Mouse (Mus musculus) large intestine, adult 2 months (tissue): ENCODE results near the gene Rasal3. TPM values are rescaled to one million over a fixed set of nuclear protein-coding genes. Genes with fewer than 3 reads are reported as not detected.

Experiments
- DNase-seq: peaks from one replicate; pipeline ENCODE4 v3.0.0-alpha.2; 2012; ENCODE audit warnings: low read depth, low spot score
- WGBS: fragments of 180-500 bp; shearing (Covaris S2); methylation state at CpG from one replicate; pipeline ENCODE4 v1.1.7; 2018; 5-methylcytosine and 5-hydroxymethylcytosine counted together
- polyA plus RNA-seq: library from polyadenylated mRNA; depleted of rRNA; stranded (reverse); fragments of >200 nt; gene quantifications from 2 replicates; pipeline ENCODE4 v1.2.3, GENCODE M21; 2012

The Rasal3 gene
- polyA plus RNA-seq, 1 experiment = 14.4 TPM

GRCm38 (mm10) chr17:32393944-32394343 is 9.4 kb downstream of the Rasal3 start:
- WGBS = 79% methylated on average over 10 of the region's 10 CpGs
- no peak for DNase-seq

- DNase-seq = peak; percentile 53
- WGBS = 2% methylated on average over 38 of the region's 44 CpGs
Measured at GRCm38 (mm10) chr17:32389101-32389659, 14.2 kb downstream of the Rasal3 start, which contains the start of gene Wiz. Wiz (minus strand) TSS chr17:32389439.

- no peak for DNase-seq
- 2% methylated on average over 39 of the region's 39 CpGs for WGBS
Measured at GRCm38 (mm10) chr17:32388370-32389100, 14.8 kb downstream of the Rasal3 start.

DNA sequence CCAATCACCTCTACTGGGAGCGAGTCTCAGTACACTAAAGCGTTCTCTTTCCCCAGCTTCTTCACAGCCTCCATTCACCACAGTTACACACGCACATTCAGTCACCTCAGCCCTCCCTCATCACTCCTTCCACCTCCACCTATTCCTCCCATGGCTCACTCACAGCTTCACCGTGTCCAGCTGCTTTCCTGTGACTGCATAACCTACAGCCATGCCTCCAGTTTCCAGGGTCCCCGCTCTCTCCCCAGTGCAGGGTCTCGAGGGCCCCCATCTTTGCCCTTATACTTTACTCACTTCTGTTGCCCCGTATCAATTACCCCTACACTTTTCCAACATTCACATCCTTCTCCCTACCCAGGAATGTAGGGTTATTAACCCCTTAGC is 15.4 kb downstream of the Rasal3 start:
- WGBS = 49% methylated on average over 7 of the region's 7 CpGs
- DNase-seq = no peak

- 53% methylated on average over 9 of the region's 9 CpGs for whole genome bisulfite sequencing
- no peak for DNase-seq
Measured at GRCm38 (mm10) chr17:32386659-32387432, 16.5 kb downstream of the Rasal3 start.

DNA sequence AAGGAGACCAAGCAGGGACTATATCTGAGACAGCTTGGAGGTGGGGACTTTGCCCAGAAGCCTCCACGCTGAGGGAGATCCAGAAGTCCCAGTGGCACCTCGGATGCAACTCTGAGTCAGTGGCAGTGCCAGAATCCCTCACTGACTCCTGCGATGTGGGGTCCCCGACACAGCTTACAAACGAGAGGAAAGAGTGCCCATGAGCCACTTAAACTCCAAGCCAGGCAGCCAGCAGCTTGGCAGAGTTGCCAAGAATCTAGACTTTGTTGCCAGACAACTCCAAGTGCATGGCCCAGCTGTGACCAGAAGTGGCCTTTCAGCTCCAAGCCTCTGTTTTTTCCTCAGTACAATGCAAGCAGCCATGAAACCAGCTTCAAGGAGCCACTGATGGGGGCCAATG is 19.7 kb downstream of the Rasal3 start:
- no peak for DNase-seq

DNA sequence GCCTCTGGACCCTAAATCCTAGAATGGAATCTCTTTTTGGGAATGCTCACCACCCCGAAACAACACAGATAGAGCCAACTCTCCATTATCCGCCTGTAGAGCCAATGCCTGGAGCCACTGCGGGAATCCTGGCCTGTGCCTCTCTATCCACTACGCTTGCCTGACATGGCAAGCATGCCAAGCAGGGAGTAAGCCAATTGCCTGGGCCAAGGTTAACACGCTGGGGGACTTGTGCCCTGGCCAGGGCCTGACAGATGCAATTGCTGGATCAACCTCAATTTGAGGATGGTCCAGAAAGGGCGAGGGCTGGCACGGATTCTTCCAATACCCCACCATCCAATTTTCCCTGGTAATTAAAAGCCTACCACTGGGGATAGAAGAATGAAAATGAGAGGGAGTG is 20.8 kb downstream of the Rasal3 start:
- DNase-seq = no peak
- 89% methylated on average over 7 of the region's 7 CpGs for WGBS

More for the DNA sequence above, 19.7 kb downstream of the Rasal3 start:
- 90% methylated on average over 5 of the region's 5 CpGs for WGBS

DNA sequence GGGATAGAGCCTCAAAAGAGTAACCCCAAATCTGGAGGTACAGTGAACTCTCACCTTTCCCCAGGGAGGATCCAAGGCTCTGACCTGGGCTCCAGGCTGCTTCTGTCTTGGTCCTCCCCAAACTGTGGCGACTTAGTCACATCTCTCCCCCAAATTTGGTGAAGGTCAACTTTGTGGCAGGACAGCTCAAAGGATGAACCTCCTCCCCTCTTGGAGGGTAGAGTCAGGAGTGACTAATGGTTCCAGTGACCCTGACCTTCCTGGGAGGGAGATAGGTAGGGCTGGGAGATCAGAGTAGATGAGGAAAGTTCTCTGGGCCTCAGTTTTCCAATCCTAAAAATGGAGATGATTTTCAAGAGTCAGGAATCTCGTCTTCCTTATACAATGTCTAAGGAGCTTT is 24.6 kb downstream of the Rasal3 start:
- DNase-seq = no peak
- 84% methylated on average over 2 of the region's 2 CpGs for WGBS

GRCm38 (mm10) chr17:32377137-32377536 is 26.2 kb downstream of the Rasal3 start:
- no peak for DNase-seq
- WGBS = 74% methylated on average over 9 of the region's 9 CpGs

GRCm38 (mm10) chr17:32376475-32376874 is 26.9 kb downstream of the Rasal3 start:
- WGBS = 84% methylated on average over 15 of the region's 15 CpGs
- DNase-seq = no peak

DNA sequence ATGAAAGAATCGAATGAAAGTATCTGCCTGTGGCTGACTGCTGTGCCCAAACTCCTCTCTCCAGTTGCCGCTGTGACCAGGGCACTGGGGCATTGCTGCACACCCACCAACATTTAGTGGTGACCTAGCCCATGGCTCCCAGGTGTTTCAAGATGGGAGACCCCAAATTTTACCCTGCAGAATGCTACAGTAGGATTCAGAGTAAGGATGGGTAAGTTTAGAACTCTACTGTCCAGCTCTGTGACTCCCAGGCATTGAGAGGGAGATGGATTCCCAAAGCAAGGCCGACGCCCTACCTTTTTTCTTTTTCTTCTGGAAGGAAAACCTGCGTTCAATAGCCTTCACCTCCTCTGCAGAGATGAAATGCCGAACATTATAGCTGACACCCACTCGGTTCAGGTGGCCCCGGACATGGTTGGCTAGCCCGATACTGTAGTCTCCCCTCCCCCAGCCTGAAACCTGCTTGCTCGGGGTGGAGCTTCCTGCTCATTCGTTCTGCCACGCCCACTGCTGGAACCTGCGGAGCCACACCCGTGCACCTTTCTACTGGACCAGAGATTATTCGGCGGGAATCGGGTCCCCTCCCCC is 34.3 kb downstream of the Rasal3 start:
- 17% methylated on average over 14 of the region's 17 CpGs for WGBS
- DNase-seq = no peak

GRCm38 (mm10) chr17:32367706-32368105 is 35.7 kb downstream of the Rasal3 start:
- no peak for DNase-seq
- 93% methylated on average over 11 of the region's 11 CpGs for WGBS

- WGBS = 18% methylated on average over 1 of the region's 1 CpGs
- no peak for DNase-seq
Measured at GRCm38 (mm10) chr17:32365296-32365695, 38.1 kb downstream of the Rasal3 start.

- 37% methylated on average over 5 of the region's 5 CpGs for WGBS
- no peak for DNase-seq
Measured at GRCm38 (mm10) chr17:32364850-32365249, 38.5 kb downstream of the Rasal3 start.

DNA sequence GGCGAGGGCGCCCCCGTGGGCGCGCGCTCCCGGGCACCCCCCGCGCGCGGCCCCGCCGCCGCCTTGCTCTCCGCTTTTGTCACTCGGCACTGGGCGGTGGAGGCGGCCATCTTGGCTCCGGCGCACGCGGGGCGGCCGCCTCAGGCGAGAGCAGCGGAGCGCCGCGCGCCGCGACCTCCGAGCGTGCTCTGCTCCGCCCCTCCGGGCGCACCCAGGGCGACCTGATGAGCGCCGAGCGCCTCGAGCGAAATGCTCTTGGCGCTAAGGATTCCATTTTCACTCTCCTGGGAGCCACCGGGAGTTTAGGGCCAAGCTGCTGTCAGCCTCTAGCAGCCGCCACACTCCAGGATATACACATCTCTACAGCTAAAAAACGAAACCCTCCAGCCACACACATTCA is 39.1 kb downstream of the Rasal3 start:
- under 1% methylated on average over 46 of the region's 47 CpGs for WGBS
- DNase-seq = peak; percentile 60

DNA sequence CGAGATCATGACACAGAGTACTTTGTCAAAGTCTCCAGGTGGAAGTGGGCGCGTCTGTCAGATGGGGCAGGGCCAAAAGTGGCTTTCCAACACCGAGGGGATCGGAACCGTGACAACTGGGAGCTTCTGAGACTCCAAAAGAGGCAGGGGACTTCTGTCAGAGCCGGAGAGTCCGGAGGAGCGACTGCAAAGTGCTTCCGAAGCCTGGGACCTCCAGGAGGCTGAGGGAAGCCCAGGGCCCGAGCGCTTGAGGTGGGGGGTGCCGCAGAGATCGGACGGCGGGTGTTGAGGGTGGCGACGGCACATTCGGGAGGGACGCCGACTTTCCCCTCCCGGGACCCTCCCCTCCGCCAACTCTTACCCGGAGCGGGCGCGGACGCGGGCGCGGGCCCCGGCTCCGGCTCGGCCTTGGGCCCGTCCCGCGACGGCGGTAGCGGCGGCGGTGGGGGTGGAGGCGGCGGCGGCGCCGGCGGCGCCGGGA is 39.5 kb downstream of the Rasal3 start:
- 0% methylated on average over 26 of the region's 50 CpGs for WGBS
- DNase-seq = no peak

- DNase-seq = no peak
- WGBS = 58% methylated on average over 4 of the region's 4 CpGs
Measured at GRCm38 (mm10) chr17:32362686-32363085, 40.7 kb downstream of the Rasal3 start.

- DNase-seq = no peak
- 83% methylated on average over 18 of the region's 18 CpGs for WGBS
Measured at GRCm38 (mm10) chr17:32359928-32360327, 43.5 kb downstream of the Rasal3 start.

GRCm38 (mm10) chr17:32358943-32359340 is 44.4 kb downstream of the Rasal3 start:
- WGBS = 88% methylated on average over 6 of the region's 6 CpGs
- no peak for DNase-seq
